Mouse (Mus musculus): ENCODE data around the gene Clps.

Gene Clps

DNA sequence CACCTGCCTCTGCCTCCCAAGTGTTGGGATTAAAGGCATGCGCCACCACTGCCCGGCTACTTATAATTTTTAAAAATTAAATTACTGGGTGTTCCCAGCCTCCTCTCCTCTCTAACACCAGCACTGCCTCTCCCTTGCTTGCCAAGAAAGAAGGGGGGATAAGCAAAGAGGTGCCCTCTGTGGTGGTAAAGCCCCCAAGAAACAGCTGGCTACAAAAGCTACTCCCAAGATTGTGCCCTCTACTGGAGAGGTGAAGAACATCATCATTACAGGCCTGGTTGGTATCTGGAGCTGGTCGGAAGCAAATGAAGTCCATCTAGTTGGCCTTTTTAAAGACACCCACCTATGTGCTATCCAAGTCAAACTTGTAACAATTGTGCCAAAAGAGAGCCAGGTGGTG is 40.7 kb downstream of the Clps start:
- in situ Hi-C loops (cut with MboI, MseI) = loop anchor here (10.0 kb wide), 1 partner anchor 295 kb away; no protein-coding TSS in a partner anchor

DNA sequence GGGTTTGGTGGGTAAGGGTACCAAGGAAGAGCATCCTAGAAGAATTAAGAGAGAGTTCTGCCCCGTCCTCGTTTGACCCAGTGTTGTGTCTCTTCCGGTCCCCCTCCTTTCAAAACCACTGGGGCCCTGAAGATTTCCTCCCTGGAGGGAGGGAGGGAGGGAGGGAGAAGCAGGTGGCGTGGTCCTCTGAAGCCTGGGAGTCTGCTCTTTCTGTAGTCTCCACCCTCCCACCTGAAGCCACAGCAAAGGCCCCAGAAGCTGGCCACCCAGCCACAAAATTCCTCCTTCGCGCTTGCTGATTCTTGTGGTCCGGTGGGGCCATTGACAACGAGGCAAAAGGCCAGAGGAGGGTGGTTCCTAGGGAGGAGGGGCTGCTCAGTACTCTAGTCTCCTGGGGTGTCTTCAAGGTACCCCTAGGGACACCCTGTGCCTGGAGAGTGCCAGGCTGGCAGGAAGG is 41.9 kb downstream of the Clps start:
- in situ Hi-C loops (cut with MboI, MseI) = loop anchor here (10.0 kb wide), 1 partner anchor 294 kb away; no protein-coding TSS in a partner anchor

DNA sequence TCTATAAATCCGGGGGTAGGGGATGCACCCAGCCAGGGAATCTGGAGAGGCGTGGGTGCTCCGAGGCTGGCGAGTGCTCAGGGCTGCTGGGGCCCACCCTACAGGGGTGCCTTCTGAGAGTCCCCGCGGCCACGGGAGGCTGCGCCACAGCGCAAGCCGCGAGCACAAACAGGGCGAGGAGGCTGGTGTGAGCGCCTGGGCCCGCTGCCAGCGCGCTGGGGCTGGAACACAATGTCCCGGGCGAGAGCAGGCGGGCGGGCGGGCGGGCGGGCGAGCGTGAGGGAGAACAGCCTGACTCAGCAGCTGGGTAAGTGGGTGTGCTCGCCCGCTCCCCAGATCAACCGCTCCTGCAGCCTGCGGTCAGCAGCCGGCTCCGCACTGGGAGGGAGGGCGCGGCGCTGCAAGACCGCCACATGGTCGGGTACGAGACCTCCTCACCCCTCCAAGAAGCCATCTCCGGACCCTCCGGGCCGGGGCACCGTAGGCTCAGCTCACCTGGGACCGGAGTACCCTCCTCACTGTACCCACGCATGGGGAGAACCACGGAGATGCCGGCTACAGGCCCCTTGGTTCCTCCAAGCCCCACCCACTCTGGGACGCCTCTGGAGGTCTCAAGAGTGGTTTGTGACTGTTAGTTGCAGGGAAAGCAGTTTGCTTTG is 42.5 kb downstream of the Clps start:
- in situ Hi-C loops (cut with MboI, MseI) = loop anchor here (10.0 kb wide), 1 partner anchor 293 kb away; no protein-coding TSS in a partner anchor

DNA sequence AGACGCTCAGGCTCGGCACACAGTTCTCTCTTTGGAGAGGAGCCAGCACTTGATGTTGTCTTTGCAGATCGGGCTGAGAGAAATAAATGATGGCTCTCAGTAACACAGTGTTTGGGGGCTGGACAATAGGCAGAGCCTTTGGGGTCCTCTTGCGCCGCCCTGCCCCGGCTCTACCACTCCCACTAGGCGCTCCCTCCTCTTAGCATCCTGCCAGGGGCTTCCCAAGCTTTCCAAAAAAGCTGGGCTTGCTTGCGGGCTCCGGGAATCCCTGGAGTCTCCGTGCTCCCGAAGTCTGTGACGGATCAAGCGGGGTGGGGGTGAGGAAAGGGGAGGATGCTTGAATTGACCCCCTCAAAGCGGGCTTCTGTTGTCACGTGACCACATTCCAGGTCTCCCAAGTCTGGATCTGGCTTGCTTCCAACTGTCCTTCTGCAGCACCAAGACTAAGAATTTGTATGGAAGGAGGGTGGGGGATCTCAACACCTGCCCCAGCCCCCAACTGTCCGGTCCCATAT is 43.1 kb downstream of the Clps start, which contains the start of gene Fkbp5:
Gene Fkbp5, minus strand, starts transcription at position 87 of the 515 bp plus-strand sequence.
- in situ Hi-C loops (cut with MboI, MseI) = loop anchor here (10.0 kb wide), 1 partner anchor 293 kb away; no protein-coding TSS in a partner anchor

DNA sequence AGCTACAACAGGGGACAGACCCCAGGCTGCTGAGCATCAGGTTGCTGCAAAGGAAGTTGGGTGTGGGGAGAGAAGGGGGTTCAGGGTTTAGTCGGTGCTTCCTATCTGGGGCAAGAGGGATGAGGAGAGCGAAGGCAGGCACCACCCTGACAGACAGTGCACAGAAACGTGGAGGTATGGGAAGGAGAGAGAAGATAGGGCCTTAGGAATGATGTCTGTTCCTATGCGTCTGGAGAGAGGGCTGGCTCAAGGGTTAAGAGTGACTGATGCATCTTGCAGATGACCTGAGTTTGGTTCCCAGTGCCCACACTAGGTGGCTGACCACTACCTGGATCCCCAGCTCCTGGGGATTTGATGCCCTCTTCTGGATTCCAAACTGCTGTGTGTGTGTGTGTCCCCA is 43.7 kb downstream of the Clps start:
- in situ Hi-C loops (cut with MboI, MseI) = loop anchor here (10.0 kb wide), 1 partner anchor 292 kb away; no protein-coding TSS in a partner anchor

DNA sequence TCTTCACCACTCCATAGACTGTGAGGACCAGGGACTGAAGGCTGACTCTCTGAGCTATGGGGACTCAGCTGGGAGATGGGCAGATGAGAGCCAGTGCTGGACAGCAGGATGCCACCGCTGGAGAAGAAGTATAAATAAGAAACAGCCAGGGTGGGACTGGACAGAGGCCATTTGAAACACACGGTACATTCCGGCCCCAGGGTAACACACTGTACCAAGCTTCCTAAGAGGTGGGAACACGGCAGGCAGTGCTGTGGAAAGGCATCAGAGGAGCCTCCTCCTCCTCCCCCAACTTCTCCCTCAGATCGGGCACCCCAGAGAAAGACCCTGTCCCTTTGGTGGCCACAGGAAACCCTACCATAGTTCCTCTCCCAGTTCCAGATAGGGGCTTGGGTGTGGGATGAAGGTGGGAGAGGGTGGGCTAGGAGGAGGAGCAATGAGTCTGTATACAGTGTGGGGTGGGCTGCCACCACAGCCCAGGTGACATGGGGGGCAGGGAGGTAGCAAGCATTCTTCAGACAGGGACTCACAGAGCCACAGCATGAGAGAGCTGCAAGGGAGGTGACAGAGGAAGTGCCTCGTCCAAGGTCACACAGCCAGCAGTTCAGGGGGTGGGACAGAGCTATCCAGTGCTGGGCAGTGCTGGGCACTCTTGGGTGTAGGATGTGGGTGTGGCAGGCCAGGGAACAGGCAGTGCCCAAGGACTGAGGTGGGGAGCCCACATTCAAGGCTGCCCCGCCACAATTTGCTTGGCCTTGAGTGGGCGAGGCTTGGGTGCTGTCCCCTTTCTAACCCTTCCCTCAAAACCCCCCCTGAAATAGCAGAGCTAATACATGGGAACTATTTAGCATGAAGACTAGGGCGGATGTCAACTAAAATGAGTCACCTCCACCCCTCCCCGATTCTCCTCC is 44.9 kb downstream of the Clps start:
- in situ Hi-C loops (cut with MboI, MseI) = loop anchor here (10.0 kb wide), 1 partner anchor 291 kb away; no protein-coding TSS in a partner anchor

DNA sequence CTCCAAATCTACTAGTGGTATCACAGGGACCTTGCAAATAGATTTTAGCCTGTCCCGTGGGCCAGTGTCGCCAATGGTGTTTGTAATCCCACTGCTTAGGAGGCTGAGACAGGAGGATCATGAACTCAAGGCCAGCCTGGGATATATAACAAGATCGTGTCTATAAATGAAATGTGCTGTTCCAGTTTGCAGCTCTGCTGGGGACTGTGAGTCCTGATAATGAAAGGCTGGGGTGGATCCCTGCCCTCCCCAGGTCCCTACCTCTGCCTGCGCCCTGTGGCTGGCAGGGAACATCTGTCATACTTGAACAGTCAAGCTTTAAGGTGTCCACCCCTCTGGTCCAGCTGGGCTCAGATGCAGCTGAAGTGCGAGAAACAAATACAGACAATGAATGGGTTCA is 46.0 kb downstream of the Clps start:
- in situ Hi-C loops (cut with MboI, MseI) = loop anchor here (10.0 kb wide), 1 partner anchor 290 kb away; no protein-coding TSS in a partner anchor

DNA sequence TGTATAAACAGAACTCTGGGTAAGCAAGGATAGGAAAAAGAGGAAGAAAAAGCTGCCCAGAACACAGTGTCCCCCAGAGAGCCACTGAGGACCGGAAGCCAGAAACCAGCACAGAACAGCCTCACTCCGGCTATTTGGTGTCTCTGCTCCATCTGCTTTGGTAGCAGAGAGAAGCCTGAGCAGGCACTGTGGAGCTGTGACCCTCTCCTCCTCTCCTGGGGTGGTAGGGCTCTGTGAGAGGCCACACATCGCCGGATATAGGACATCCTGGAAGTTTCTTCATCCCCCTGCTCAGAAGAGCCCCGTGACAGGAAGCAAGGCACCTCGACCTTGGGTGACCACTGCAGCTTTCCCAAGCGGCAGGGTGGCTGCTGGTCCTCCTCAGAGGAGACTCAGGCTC is 46.7 kb downstream of the Clps start:
- in situ Hi-C loops (cut with MboI, MseI) = loop anchor here (10.0 kb wide), 1 partner anchor 289 kb away; no protein-coding TSS in a partner anchor

DNA sequence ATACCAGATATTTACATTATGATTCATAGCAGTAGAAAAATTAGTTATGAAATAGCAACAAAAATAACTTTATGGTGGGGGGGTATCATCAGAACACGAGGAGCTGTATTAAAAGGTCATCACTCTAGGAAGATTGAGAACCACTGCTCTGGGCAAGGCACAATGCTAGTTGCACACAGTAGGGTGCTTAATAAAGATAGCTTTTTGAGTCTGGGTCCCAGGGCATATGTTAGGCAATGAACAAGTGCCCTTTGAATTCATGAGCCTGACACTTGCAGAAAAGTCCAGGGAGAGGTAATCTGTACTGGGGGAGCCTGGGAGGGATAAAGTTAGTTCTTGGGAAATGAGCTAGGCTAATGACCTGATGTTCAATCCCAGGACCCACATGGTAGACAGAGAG is 47.2 kb downstream of the Clps start:
- in situ Hi-C loops (cut with MboI, MseI) = loop anchor here (10.0 kb wide), 1 partner anchor 289 kb away; no protein-coding TSS in a partner anchor

DNA sequence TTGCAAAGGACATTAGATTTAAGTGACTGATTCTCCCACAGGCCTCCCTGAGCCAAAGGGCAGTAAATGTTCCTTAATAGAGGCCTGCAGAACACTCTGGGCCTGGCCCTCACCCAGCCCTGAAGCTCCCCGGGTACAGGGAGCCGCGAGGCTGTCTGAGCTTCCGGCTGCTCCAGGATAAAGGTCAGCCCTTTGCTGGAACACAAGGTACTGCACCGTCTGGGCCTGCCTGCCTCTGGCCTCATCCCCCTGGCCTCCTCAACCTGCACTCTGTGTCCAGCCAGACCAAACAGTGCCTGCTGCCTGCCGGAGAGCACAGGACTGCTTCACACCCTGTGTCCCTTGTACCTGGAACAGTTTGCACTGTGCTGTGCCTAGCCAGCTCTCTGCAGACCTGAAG is 47.9 kb downstream of the Clps start:
- in situ Hi-C loops (cut with MboI, MseI) = loop anchor here (10.0 kb wide), 1 partner anchor 288 kb away; no protein-coding TSS in a partner anchor

DNA sequence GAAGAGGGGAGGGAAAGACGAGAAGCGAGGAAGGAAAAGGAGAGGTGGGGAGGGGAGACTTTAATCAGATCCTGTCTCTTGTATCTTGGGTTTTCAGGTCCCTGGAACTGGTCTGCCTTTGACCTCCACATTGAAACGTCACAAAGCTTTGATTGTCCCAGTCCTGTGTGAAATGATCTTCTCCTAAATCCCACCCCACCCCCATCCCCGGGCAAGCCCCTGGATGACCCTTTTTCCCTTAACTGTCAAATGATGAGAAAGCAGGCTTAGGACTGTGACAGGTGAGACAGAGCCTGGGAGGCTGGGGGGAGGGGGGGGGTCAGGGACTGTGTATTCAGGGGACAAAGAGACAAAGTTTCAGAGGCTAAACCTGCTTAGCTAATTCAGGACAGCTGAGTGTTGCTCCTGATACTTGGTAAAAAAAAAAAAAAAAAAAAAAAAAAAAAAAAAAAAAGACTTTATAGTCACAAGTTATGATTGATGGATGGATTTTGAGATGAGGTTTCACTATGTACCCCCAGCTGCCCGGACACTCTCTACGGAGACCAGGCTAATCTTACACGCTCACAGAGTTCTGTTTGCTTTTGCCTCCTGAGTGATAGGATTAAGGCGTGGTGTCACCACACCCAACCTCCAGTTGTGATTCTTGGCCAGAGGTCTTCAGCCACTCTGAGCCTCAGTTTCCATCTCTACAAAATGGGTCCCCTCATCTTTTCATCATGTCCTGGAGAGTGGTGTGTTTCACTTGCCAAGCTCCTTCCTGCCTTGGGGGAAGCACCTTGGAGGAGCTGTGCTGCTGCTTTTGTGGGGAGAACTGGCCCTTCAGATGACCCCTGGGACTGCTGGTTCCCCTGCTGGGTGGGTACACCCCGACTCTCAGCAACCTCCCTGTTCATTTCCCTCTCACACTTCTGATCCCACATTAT is 48.7 kb downstream of the Clps start:
- in situ Hi-C loops (cut with MboI, MseI) = loop anchor here (10.0 kb wide), 1 partner anchor 287 kb away; no protein-coding TSS in a partner anchor

DNA sequence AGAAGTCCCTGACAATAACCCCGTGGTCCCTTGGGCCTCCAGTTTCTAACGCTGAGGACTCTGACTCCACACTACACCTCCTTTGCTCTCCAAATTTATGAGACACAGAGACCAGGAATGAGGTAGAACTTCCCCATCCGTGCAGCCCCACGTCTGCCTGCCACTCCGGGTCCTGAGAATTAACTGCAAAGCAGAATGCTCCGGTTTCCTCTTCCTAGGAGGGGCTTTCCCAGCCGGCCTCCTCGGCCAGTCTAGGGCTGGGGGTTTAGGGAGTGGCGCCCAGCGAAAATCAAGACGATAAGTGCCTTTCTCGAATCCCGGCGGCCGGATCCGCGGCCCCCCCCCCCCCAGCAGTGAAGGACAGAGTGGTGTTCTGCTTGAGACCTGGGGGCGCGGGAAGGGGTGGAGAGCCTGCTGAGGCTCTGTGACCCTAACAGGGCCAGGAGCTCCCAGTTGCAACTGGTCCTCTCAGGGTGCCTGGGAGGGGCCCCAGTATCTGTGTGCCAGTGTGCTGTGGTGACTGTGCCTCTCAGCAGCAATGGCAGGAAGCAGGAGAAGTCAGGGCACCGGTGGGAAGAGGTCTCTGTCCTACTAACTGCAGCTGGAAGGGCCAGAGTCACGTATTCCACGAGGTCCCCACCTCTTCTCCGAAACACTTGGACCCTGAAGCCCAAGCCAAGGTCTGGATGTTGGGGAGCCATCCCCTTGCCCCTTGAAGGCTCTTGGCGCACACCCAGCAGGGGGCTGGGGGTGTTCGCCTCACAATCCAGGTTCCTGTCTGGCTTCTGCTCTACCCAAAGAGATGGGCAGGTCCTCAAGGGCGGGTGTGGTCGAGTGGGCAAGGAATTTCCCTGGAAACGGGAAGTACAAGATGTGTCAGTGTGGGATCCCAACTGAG is 49.9 kb downstream of the Clps start:
- in situ Hi-C loops (cut with MboI, MseI) = loop anchor here (10.0 kb wide), 1 partner anchor 286 kb away; no protein-coding TSS in a partner anchor
